Mouse (Mus musculus) cortical plate, adult 2 months (tissue): ENCODE data around the gene Cnn2. TPM values are rescaled to one million over a fixed set of nuclear protein-coding genes. Genes with fewer than 3 reads are reported as not detected.
A peak's percentile ranks its signal among the peaks of the same experiment; 100 is the strongest.
"Not testable (repeated sequence)": the region's sequence is repeated elsewhere in the genome, so short reads cannot be mapped to it uniquely, and the experiment has no call there.

Experiments used
- H3K27ac ChIP-seq: fragments of 200-500 bp; 2 replicates; pipeline ENCODE4 v1.5.1; 2012; ENCODE audit warnings: low read length, control low read depth, inconsistent platforms; ENCODE audit not compliant: insufficient read depth
- H3K4me1 ChIP-seq: fragments of 200-500 bp; 2 replicates; pipeline ENCODE4 v1.6.1; 2011; ENCODE audit warnings: low read length; ENCODE audit not compliant: control insufficient read depth, insufficient read depth
- H3K4me3 ChIP-seq: fragments of 200-500 bp; 2 replicates; pipeline ENCODE4 v1.5.1; 2011; ENCODE audit warnings: mild to moderate bottlenecking, low read length, control low read depth; ENCODE audit not compliant: insufficient read depth
- CTCF ChIP-seq: fragments of 200-500 bp; IDR thresholded peaks from 2 replicates; pipeline ENCODE4 v1.5.1; 2011; ENCODE audit warnings: mild to moderate bottlenecking, control low read depth, low read length; ENCODE audit not compliant: insufficient read depth; ENCODE audit errors: extremely low read depth
- POLR2A ChIP-seq: fragments of 200-500 bp; IDR thresholded peaks from 2 replicates; pipeline ENCODE4 v1.6.1; 2011; ENCODE audit warnings: mild to moderate bottlenecking, low read length, control low read depth; ENCODE audit not compliant: insufficient read depth; ENCODE audit errors: extremely low read depth
- polyA plus RNA-seq: library from polyadenylated mRNA; depleted of rRNA; stranded (reverse); fragments of >200 nt; gene quantifications from 2 replicates; pipeline ENCODE4 v1.2.3, GENCODE M21; 2012; rRNA removed

The Cnn2 gene
- polyA plus RNA-seq, 1 experiment: 9.0 TPM

GRCm38 (mm10) chr10:80039559-80039979, 51.2 kb downstream of the Cnn2 start, which contains the start of gene Polr2e:
Polr2e (minus strand) TSS chr10:80039795.
- Histone ChIP-seq H3K4me1 (peaks cover 2% of the 10 kb centered on the region; the same call in 1 of the 2 replicates), H3K4me3 (peak within 1 kb of the TSS; percentile 63), H3K27ac (no peak within 1 kb of the TSS)
- peak; percentile 80 for TF ChIP-seq POLR2A
- TF ChIP-seq CTCF: no peak

GRCm38 (mm10) chr10:80041409-80042060, 53.2 kb downstream of the Cnn2 start:
- H3K27ac ChIP-seq, H3K4me1 ChIP-seq, H3K4me3 ChIP-seq: not testable (repeated sequence)

GRCm38 (mm10) chr10:80044087-80044486, 55.7 kb downstream of the Cnn2 start:
- Histone ChIP-seq H3K27ac (peak overlapping the region; percentile 83), H3K4me3 (no peak overlapping the region), H3K4me1 (no peaks in the 10 kb centered on the region)
- TF ChIP-seq POLR2A (no peak), CTCF (no peak)

- H3K27ac ChIP-seq, H3K4me3 ChIP-seq, H3K4me1 ChIP-seq: not testable (repeated sequence)
These were observed 57.0 kb downstream of the Cnn2 start for GRCm38 (mm10) chr10:80045364-80045763.

Other genes starting within 250 kb of the Cnn2 start
- gene Polrmt, start 242.0 kb upstream of the Cnn2 start, polyA plus RNA-seq: 51.6 and 54.9 TPM in 2 replicates
- gene Fgf22, start 233.5 kb upstream of the Cnn2 start, polyA plus RNA-seq: 6.5 and 9.7 TPM in 2 replicates
- 157 TPM in 2 replicates for gene Rnf126, start 221.6 kb upstream of the Cnn2 start, polyA plus RNA-seq
- 5.7 and 5.9 TPM in 2 replicates for gene Fstl3, start 211.3 kb upstream of the Cnn2 start, polyA plus RNA-seq
- 1.4 and 2.1 TPM in 2 replicates for gene Prss57, start 197.6 kb upstream of the Cnn2 start, polyA plus RNA-seq
- 294 and 331 TPM in 2 replicates for gene Palm, start 195.0 kb upstream of the Cnn2 start, polyA plus RNA-seq
- 0.13 and 0.21 TPM in 2 replicates for gene Misp, start 167.6 kb upstream of the Cnn2 start, polyA plus RNA-seq
- gene Ptbp1, start 134.2 kb upstream of the Cnn2 start, polyA plus RNA-seq: 53.3 and 54.1 TPM in 2 replicates
- 4.3 and 5.2 TPM in 2 replicates for gene Prtn3, start 114.1 kb upstream of the Cnn2 start, polyA plus RNA-seq
- gene Plppr3, start 114.0 kb upstream of the Cnn2 start, polyA plus RNA-seq: 79.9 and 80.5 TPM in 2 replicates
- gene Elane, start 102.3 kb upstream of the Cnn2 start, polyA plus RNA-seq: not detected in 2 replicates
- gene Cfd, start 97.7 kb upstream of the Cnn2 start, polyA plus RNA-seq: 0.40 and 1.6 TPM in 2 replicates
- gene Med16, start 79.7 kb upstream of the Cnn2 start, polyA plus RNA-seq: 64.8 and 68.2 TPM in 2 replicates
- gene Gm26602, start 77.7 kb upstream of the Cnn2 start, polyA plus RNA-seq: not detected in 2 replicates
- gene Kiss1r, start 71.6 kb upstream of the Cnn2 start, polyA plus RNA-seq: 12.1 and 12.5 TPM in 2 replicates
- gene R3hdm4, start 67.4 kb upstream of the Cnn2 start, polyA plus RNA-seq: 425 TPM in 2 replicates
- 3.1 and 3.2 TPM in 2 replicates for gene Arid3a, start 61.5 kb upstream of the Cnn2 start, polyA plus RNA-seq
- gene Wdr18, start 28.4 kb upstream of the Cnn2 start, polyA plus RNA-seq: 60.9 and 63.2 TPM in 2 replicates
- 0.21 and 0.40 TPM in 2 replicates for gene Grin3b, start 17.9 kb upstream of the Cnn2 start, polyA plus RNA-seq
- 168 and 183 TPM in 2 replicates for gene Tmem259, start 4.3 kb upstream of the Cnn2 start, polyA plus RNA-seq
- 10.9 and 11.5 TPM in 2 replicates for gene Abca7, start 7.9 kb downstream of the Cnn2 start, polyA plus RNA-seq
- gene Arhgap45, start 28.1 kb downstream of the Cnn2 start, polyA plus RNA-seq: 6.6 and 7.2 TPM in 2 replicates
- gene Polr2e, start 51.2 kb downstream of the Cnn2 start, polyA plus RNA-seq: 236 and 245 TPM in 2 replicates
- 890 and 934 TPM in 2 replicates for gene Gpx4, start 58.6 kb downstream of the Cnn2 start, polyA plus RNA-seq
- gene Sbno2, start 117.0 kb downstream of the Cnn2 start, polyA plus RNA-seq: 22.9 and 24.4 TPM in 2 replicates
- gene Stk11, start 127.2 kb downstream of the Cnn2 start, polyA plus RNA-seq: 91.8 and 94.2 TPM in 2 replicates
- 620 and 641 TPM in 2 replicates for gene Atp5d, start 150.0 kb downstream of the Cnn2 start, polyA plus RNA-seq
- gene Cbarp, start 152.3 kb downstream of the Cnn2 start, polyA plus RNA-seq: 274 and 285 TPM in 2 replicates
- gene Midn, start 159.7 kb downstream of the Cnn2 start, polyA plus RNA-seq: 26.6 and 33.8 TPM in 2 replicates
- gene Cirbp, start 177.4 kb downstream of the Cnn2 start, polyA plus RNA-seq: 150 and 180 TPM in 2 replicates
- gene 1600002K03Rik, start 184.4 kb downstream of the Cnn2 start, polyA plus RNA-seq: 13.1 and 13.9 TPM in 2 replicates
- 7.7 and 8.5 TPM in 2 replicates for gene Efna2, start 190.9 kb downstream of the Cnn2 start, polyA plus RNA-seq
- 36.9 and 37.1 TPM in 2 replicates for gene Mum1, start 237.8 kb downstream of the Cnn2 start, polyA plus RNA-seq